Mouse (Mus musculus): ENCODE measurements at regions not wholly inside any gene's neighbourhood (a gene's known extent, or its start where the extent isn't known, plus 50 kb on each side); places are given as distances from the start of the nearest gene placed in this dataset.

- no peak for DNase-seq
Measured at GRCm38 (mm10) chr13:82371579-82371978, 588.7 kb downstream of the Cetn3 start.

GRCm38 (mm10) chr13:82372612-82373011, 589.7 kb downstream of the Cetn3 start:
- no peak for DNase-seq

- DNase-seq, result peak in 1 of 2 experiments; percentile 6
Measured at GRCm38 (mm10) chr13:82392908-82393307, 610.0 kb downstream of the Cetn3 start.

GRCm38 (mm10) chr13:82393496-82393895, 610.6 kb downstream of the Cetn3 start:
- no peak for DNase-seq

GRCm38 (mm10) chr13:82413677-82414076, 630.8 kb downstream of the Cetn3 start:
- no peak for DNase-seq

- DNase-seq, result no peak
Measured at GRCm38 (mm10) chr13:82420966-82421365, 638.1 kb downstream of the Cetn3 start.

GRCm38 (mm10) chr13:82423911-82424654, 641.2 kb downstream of the Cetn3 start:
- no peak for DNase-seq

GRCm38 (mm10) chr13:82424732-82425341, 642.0 kb downstream of the Cetn3 start:
- no peak for DNase-seq

GRCm38 (mm10) chr13:82432411-82432810, 649.5 kb downstream of the Cetn3 start:
- DNase-seq, result no peak

GRCm38 (mm10) chr13:82439294-82439693, 656.4 kb downstream of the Cetn3 start:
- DNase-seq, result no peak

- no peak for DNase-seq
Measured at GRCm38 (mm10) chr13:82453650-82454049, 670.8 kb downstream of the Cetn3 start.

GRCm38 (mm10) chr13:82483265-82483929, 700.5 kb downstream of the Cetn3 start:
- DNase-seq, result no peak

GRCm38 (mm10) chr13:82496606-82497005, 713.7 kb downstream of the Cetn3 start:
- no peak for DNase-seq

- no peak for DNase-seq
Measured at GRCm38 (mm10) chr13:82508176-82508575, 725.3 kb downstream of the Cetn3 start.

- DNase-seq, result no peak
Measured at GRCm38 (mm10) chr13:82509512-82509911, 726.6 kb downstream of the Cetn3 start.
